Mouse (Mus musculus): Measurements from ENCODE around the gene Tfpi2. TPM values are rescaled to one million over a fixed set of nuclear protein-coding genes. Genes with fewer than 3 reads are reported as not detected.

The Tfpi2 gene
- total RNA-seq, 2 experiments from 2014 or later, result 7.1 to 11.1 TPM

- no peak for DNase-seq
Observed at GRCm38 (mm10) chr6:3916015-3916414, 72.7 kb downstream of the Tfpi2 start.

Other genes starting within 250 kb of the Tfpi2 start
- under 1 TPM; 0.18 to 0.27 TPM for gene Calcr, start 224.2 kb downstream of the Tfpi2 start, total RNA-seq (2021)
- not detected for gene Gngt1, start 4.9 kb upstream of the Tfpi2 start, total RNA-seq (2021)
- 10 to 100 TPM; 65.8 to 74.1 TPM for gene Gng11, start 15.0 kb upstream of the Tfpi2 start, total RNA-seq (2021)
- 10 to 100 TPM; 63.4 to 68.5 TPM for gene Bet1, start 98.1 kb upstream of the Tfpi2 start, total RNA-seq (2021)

Measured in adrenal gland, postnatal 10 days (tissue).